Mouse (Mus musculus) lung, adult 2 months (tissue): ENCODE measurements at regions not wholly inside any gene's neighbourhood (a gene's known extent, or its start where the extent isn't known, plus 50 kb on each side); places are given as distances from the start of the nearest gene placed in this dataset.

ENCODE experiments used
- CTCF ChIP-seq: fragments of 200-500 bp; IDR thresholded peaks from 2 replicates; pipeline ENCODE4 v1.5.1; 2011; ENCODE audit warnings: mild to moderate bottlenecking, low read length, control low read depth; ENCODE audit not compliant: insufficient read depth
- POLR2A ChIP-seq: fragments of 200-500 bp; IDR thresholded peaks from 2 replicates; pipeline ENCODE4 v1.6.1; 2011; ENCODE audit warnings: low read depth, mild to moderate bottlenecking, control low read depth, low read length, borderline replicate concordance; ENCODE audit errors: extremely low read depth

DNA sequence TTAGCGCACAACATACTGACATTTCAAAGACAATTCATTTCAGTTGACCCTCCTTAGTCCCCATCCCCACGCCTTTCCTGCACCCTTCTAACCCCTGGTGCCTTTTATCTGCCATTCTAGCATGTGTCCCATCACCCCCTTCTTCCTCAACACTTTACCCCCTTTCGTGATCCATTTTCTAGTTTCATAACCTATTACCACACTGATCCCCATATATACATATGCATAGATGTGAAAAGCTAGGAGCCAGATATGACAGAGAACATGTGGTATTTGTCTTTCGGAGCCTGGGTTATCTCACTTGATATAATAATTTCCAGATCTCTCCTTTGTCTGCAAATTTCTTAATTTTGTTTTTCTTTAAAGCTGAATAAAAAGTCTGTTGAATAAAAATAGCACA is 154.9 kb downstream of the Tm2d1 start:
- TF ChIP-seq CTCF (no peak), POLR2A (no peak)
